Mouse (Mus musculus) neural tube, embryonic 11.5 days (tissue): ENCODE data around the gene Ankrd11. TPM values are rescaled to one million over a fixed set of nuclear protein-coding genes. Genes with fewer than 3 reads are reported as not detected.
A peak's percentile ranks its signal among the peaks of the same experiment; 100 is the strongest.

Source experiments
- ATAC-seq: fragments of 200-750 bp; cut with Nextera tagmentation; 2 replicates; pipeline ENCODE4 v1.8.0; 2017; ENCODE audit warnings: moderate number of reproducible peaks, mild to moderate bottlenecking, moderate TSS enrichment, moderate library complexity; ENCODE audit not compliant: insufficient read depth, low FRiP score, low TSS enrichment
- DNase-seq: peaks from one replicate; pipeline ENCODE4 v3.0.0-alpha.2; 2015; ENCODE audit warnings: low spot score
- H3K27ac ChIP-seq: fragments of 300-500 bp; sonication (generic); 2 replicates; pipeline ENCODE4 v1.5.1; 2014; ENCODE audit warnings: low read depth, mild to moderate bottlenecking, low read length
- H3K27me3 ChIP-seq: fragments of 300-500 bp; sonication (generic); 2 replicates; pipeline ENCODE4 v1.6.1; 2014; ENCODE audit warnings: mild to moderate bottlenecking, low read length, mixed read lengths; ENCODE audit not compliant: control insufficient read depth, insufficient read depth
- H3K36me3 ChIP-seq: fragments of 300-500 bp; sonication (generic); 2 replicates; pipeline ENCODE4 v1.6.1; 2014; ENCODE audit warnings: mild to moderate bottlenecking, low read length, moderate library complexity, mixed read lengths; ENCODE audit not compliant: control insufficient read depth, insufficient read depth
- H3K4me1 ChIP-seq: fragments of 300-500 bp; sonication (generic); 2 replicates; pipeline ENCODE4 v1.6.1; 2014; ENCODE audit warnings: low read length, mixed read lengths; ENCODE audit not compliant: control insufficient read depth, insufficient read depth
- H3K4me2 ChIP-seq: fragments of 300-500 bp; sonication (generic); 2 replicates; pipeline ENCODE4 v1.6.1; 2014; ENCODE audit warnings: low read depth, mild to moderate bottlenecking, moderate library complexity
- H3K4me3 ChIP-seq: fragments of 300-500 bp; sonication (generic); 2 replicates; pipeline ENCODE4 v1.5.1; 2014; ENCODE audit warnings: low read depth, low read length
- H3K9ac ChIP-seq: fragments of 300-500 bp; sonication (generic); 2 replicates; pipeline ENCODE4 v1.6.1; 2014; ENCODE audit warnings: mild to moderate bottlenecking, low read length
- H3K9me3 ChIP-seq: fragments of 300-500 bp; sonication (generic); 2 replicates; pipeline ENCODE4 v1.6.1; 2016; ENCODE audit warnings: low read length; ENCODE audit not compliant: control insufficient read depth
- WGBS: fragments of 180-500 bp; shearing (Covaris S2); extraction: QIAGEN DNeasy Blood & Tissue Kit; methylation state at CpG from one replicate; pipeline ENCODE4 v1.1.7; 2014; 5-methylcytosine and 5-hydroxymethylcytosine counted together
- polyA plus RNA-seq: library from polyadenylated mRNA; unstranded; fragments of >200 nt; fragmentation: Nextera tagmentation; extraction: Ambion mirVana; gene quantifications from 2 replicates; pipeline ENCODE4 v1.2.1, GENCODE M21; 2014

Gene Ankrd11
- polyA plus RNA-seq, 1 experiment from 2014 or later = 88.3 TPM

DNA sequence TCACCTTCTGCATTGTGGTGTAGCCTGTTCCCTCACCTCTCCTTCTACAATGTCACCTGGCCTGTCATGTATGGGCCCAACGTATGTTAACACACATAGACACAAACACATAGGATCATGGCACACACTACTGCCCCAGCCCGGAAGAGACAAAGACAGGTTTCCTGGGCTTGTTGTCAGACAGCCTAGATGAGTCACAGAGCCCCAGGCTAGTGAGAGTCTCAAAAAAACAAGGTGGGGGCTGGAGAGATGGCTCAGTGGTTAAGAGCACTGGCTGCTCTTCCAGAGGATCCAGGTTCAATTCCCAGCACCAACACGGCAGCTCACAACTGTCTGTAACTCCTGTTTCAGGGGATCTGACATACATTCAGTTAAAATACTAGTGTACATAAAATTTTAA, 163.8 kb downstream of the Ankrd11 start:
- no peak overlapping the region for H3K4me3 ChIP-seq
- no peak overlapping the region for H3K9ac ChIP-seq
- no peak for DNase-seq
- WGBS = 93% methylated on average over 3 of the region's 3 CpGs
- H3K9me3 ChIP-seq = no peaks in the 10 kb centered on the region
- peaks cover 4% of the 10 kb centered on the region; the same call in 1 of the 2 replicates for H3K36me3 ChIP-seq
- no peak for ATAC-seq
- H3K27ac ChIP-seq = no peak overlapping the region
- H3K4me1 ChIP-seq = 0 out of 2 replicates have a peak, but pooled peaks cover 7% of the 10 kb centered on the region
- H3K4me2 ChIP-seq = no peak overlapping the region
- no peaks in the 10 kb centered on the region for H3K27me3 ChIP-seq

DNA sequence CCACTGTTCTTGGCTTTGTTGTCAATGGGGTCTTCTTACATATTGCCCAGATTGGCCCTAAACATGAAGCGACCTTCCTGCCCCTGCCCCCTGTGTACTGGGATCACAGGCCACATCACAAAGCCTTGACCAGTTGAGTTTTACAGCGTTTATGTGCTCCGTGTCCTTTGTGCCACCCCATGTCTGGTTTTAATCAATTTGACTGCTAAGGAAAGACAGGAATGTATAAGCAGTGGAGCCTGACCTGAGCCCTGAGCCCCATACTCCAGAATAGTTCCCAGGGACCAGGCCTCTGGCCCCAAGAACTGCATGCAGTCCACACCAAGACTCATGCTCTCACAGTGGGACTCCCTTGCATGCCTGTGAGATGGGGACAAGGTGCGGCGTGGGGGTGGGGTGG, 166.9 kb downstream of the Ankrd11 start:
- H3K36me3 ChIP-seq = no peaks in the 10 kb centered on the region
- no peaks in the 10 kb centered on the region for H3K27me3 ChIP-seq
- H3K4me2 ChIP-seq = no peak overlapping the region
- H3K9me3 ChIP-seq = no peaks in the 10 kb centered on the region
- no peak overlapping the region for H3K4me3 ChIP-seq
- H3K27ac ChIP-seq = no peak overlapping the region
- ATAC-seq = no peak
- no peak for DNase-seq
- H3K4me1 ChIP-seq = 0 out of 2 replicates have a peak, but pooled peaks cover 2% of the 10 kb centered on the region
- no peak overlapping the region for H3K9ac ChIP-seq
- 65% methylated on average over 5 of the region's 5 CpGs for WGBS

DNA sequence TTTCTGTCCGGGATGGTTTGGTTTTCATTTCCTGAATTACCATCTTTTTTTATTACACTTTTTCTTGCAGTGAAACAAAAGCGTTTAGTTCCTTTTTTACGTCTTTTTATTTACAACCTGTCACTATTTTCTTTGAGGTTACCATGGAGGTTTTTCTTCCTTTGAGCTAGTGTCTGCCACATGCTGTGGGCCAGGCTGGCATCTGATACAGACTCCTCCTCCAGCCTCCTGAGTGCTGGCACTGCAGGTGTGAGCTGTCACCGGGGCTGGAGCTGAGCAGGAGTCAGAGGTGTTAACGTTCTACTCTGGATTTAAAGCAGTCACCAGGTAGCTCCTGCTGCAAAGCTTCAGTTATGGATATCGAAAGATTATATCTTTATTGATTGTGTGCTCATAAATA, 168.9 kb downstream of the Ankrd11 start:
- ATAC-seq = no peak
- no peak overlapping the region for H3K4me3 ChIP-seq
- WGBS = 33% methylated on average over 6 of the region's 6 CpGs
- H3K27ac ChIP-seq = no peak overlapping the region
- no peak for DNase-seq
- H3K27me3 ChIP-seq = no peaks in the 10 kb centered on the region
- H3K36me3 ChIP-seq = no peaks in the 10 kb centered on the region
- H3K4me1 ChIP-seq = no peaks in the 10 kb centered on the region
- no peak overlapping the region for H3K4me2 ChIP-seq
- no peaks in the 10 kb centered on the region for H3K9me3 ChIP-seq
- H3K9ac ChIP-seq = no peak overlapping the region

- 81% methylated on average over 9 of the region's 9 CpGs for WGBS
- no peak overlapping the region for H3K27ac ChIP-seq
- no peak overlapping the region for H3K9ac ChIP-seq
- H3K4me1 ChIP-seq = no peaks in the 10 kb centered on the region
- DNase-seq = no peak
- ATAC-seq = no peak
- H3K27me3 ChIP-seq = no peaks in the 10 kb centered on the region
- H3K4me3 ChIP-seq = no peak overlapping the region
- no peak overlapping the region for H3K4me2 ChIP-seq
- no peaks in the 10 kb centered on the region for H3K36me3 ChIP-seq
- no peaks in the 10 kb centered on the region for H3K9me3 ChIP-seq
These were observed 170.4 kb downstream of the Ankrd11 start for GRCm38 (mm10) chr8:122871663-122872062.

DNA sequence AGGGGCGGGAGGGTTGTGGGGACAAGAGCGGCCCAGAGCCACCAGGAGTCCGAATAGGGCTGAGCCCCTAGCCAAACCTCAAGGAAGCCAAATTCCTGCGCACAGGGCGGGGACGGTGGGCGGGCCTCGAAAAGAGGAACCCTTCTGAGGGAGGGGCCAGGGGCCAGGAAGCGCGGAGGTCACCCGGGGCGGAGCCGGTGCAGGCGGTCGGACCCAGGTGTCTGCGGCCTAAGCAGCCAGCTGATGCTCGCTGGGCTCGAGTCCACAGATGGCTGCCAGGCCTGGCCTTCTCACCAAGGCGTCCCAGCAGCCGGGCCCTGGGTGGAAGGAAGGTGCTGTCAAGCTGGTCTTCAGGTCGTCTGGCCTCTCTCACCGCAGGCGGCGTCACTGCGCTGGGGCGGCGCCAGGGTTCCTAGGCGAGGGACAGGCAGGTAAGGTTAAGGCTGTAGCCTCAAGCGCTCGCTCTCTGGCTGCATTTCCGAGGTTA, 171.7 kb downstream of the Ankrd11 start:
- Histone ChIP-seq H3K4me2 (peak overlapping the region; percentile 9), H3K36me3 (no peaks in the 10 kb centered on the region), H3K27ac (no peak overlapping the region), H3K9me3 (no peaks in the 10 kb centered on the region), H3K4me1 (no peaks in the 10 kb centered on the region), H3K4me3 (no peak overlapping the region), H3K9ac (0 out of 2 replicates have a peak overlapping the region, but pooled peaks have one; percentile 18), H3K27me3 (no peaks in the 10 kb centered on the region)
- ATAC-seq (no peak), DNase-seq (no peak)
- 12% methylated on average over 31 of the region's 31 CpGs for WGBS

- no peak overlapping the region for H3K4me3 ChIP-seq
- no peaks in the 10 kb centered on the region; the same call in 1 of the 2 replicates for H3K4me1 ChIP-seq
- no peaks in the 10 kb centered on the region for H3K9me3 ChIP-seq
- 96% methylated on average over 6 of the region's 6 CpGs for WGBS
- DNase-seq = no peak
- H3K36me3 ChIP-seq = no peaks in the 10 kb centered on the region
- no peak overlapping the region for H3K27ac ChIP-seq
- H3K4me2 ChIP-seq = no peak overlapping the region
- ATAC-seq = no peak
- H3K9ac ChIP-seq = no peak overlapping the region
- no peaks in the 10 kb centered on the region for H3K27me3 ChIP-seq
These were observed 174.1 kb downstream of the Ankrd11 start for GRCm38 (mm10) chr8:122867982-122868381.

DNA sequence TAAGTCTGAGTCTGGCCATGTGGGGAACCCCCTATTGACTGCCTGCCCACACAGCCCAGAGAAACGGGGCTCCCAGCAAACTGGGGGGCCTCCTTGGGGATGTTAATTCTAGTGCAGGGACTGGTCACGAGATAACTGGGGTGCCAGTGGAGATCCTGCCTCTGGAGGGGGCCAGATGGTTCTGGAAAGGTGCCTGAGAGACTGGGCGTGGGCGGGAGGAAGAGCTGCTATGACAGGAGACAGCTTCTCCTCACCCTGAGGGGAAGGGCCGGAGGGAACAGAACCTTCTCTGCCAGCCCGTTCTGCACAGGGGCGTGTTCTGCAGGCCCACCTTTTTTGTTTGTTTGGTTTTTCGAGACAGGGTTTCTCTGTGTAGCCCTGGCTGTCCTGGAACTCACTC, 175.8 kb downstream of the Ankrd11 start:
- no peaks in the 10 kb centered on the region for H3K9me3 ChIP-seq
- H3K9ac ChIP-seq = no peak overlapping the region
- no peak overlapping the region for H3K27ac ChIP-seq
- H3K27me3 ChIP-seq = no peaks in the 10 kb centered on the region
- no peaks in the 10 kb centered on the region for H3K36me3 ChIP-seq
- 87% methylated on average over 8 of the region's 8 CpGs for WGBS
- H3K4me2 ChIP-seq = no peak overlapping the region
- ATAC-seq (no peak), DNase-seq (no peak)
- H3K4me3 ChIP-seq = no peak overlapping the region
- no peaks in the 10 kb centered on the region; the same call in 1 of the 2 replicates for H3K4me1 ChIP-seq

DNA sequence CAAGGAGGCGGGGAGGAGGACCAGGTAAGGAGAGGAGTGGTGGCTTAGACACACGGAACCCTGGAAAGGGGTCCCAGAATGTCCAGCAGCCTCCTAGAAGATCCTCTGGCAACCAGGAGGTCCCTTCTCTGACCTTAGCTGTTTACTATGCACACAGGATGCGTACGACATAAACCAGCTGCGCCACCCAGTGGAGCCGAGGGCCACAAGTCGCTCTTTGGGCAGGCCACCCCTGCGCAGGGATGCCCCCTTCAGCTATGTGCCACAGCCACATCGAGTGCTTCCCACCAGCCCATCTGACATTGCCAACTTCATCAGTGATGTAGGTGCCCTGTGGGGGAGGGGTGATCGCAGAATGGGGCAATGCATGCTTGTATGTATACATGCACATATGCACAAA, 176.6 kb downstream of the Ankrd11 start:
- Histone ChIP-seq H3K27me3 (no peaks in the 10 kb centered on the region), H3K4me3 (no peak overlapping the region; the same call in 1 of the 2 replicates), H3K9ac (peak overlapping the region; percentile 22), H3K36me3 (no peaks in the 10 kb centered on the region), H3K4me2 (peak overlapping the region; percentile 40), H3K9me3 (no peaks in the 10 kb centered on the region), H3K27ac (no peak overlapping the region), H3K4me1 (no peaks in the 10 kb centered on the region; the same call in 1 of the 2 replicates)
- DNase-seq = peak; percentile 42
- WGBS = 67% methylated on average over 10 of the region's 10 CpGs
- no peak for ATAC-seq

DNA sequence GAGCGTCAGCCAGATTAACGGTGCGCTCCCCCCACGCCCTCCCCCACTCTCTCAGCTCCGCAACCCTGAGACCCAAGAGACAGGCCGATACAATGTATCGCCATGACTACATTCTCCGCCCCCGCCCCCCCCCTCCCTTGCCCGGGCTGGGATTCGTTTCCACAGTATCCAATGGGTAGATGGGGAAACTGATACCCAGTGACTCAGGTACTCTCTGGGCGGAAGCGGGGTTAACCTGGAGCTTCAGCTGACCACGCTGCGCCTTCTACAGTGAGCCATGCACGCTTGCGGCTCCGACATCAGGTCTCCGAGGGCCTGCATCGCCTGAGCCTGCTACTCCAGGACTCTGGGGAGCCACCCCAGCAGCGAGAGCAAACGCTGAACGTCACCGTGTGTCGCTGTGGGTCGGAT, 177.4 kb downstream of the Ankrd11 start:
- H3K4me1 ChIP-seq = no peaks in the 10 kb centered on the region; the same call in 1 of the 2 replicates
- no peaks in the 10 kb centered on the region for H3K27me3 ChIP-seq
- H3K36me3 ChIP-seq = no peaks in the 10 kb centered on the region
- DNase-seq (peak; percentile 33), ATAC-seq (no peak)
- peak overlapping the region; percentile 40 for H3K4me2 ChIP-seq
- H3K27ac ChIP-seq = no peak overlapping the region
- peak overlapping the region; percentile 22 for H3K9ac ChIP-seq
- WGBS = 56% methylated on average over 26 of the region's 26 CpGs
- no peaks in the 10 kb centered on the region for H3K9me3 ChIP-seq
- peak overlapping the region; percentile 21 for H3K4me3 ChIP-seq
